Mouse (Mus musculus): ENCODE measurements around the gene Gm20388. TPM values are rescaled to one million over a fixed set of nuclear protein-coding genes. Genes with fewer than 3 reads are reported as not detected.
"Not testable (repeated sequence)": the region's sequence is repeated elsewhere in the genome, so short reads cannot be mapped to it uniquely, and the experiment has no call there.

The Gm20388 gene
- total RNA-seq, 2 experiments from 2014 or later: 6.8 to 7.8 TPM

- intact Hi-C loops (cut with DNase I): no loop called here
- DNase-seq: no peak
Measured at GRCm38 (mm10) chr8:121296597-121296996, 1386.0 kb downstream of the Gm20388 start.

- intact Hi-C loops (cut with DNase I): no loop called here
- DNase-seq: no peak
Measured at GRCm38 (mm10) chr8:121297299-121297698, 1386.7 kb downstream of the Gm20388 start.

- intact Hi-C loops (cut with DNase I): no loop called here
- no peak for DNase-seq
Measured at GRCm38 (mm10) chr8:121300066-121300465, 1389.4 kb downstream of the Gm20388 start.

GRCm38 (mm10) chr8:121300501-121301411 lies 1390.1 kb downstream of the Gm20388 start:
- intact Hi-C loops (cut with DNase I): no loop called here
- DNase-seq: no peak

GRCm38 (mm10) chr8:121301431-121301830 lies 1390.8 kb downstream of the Gm20388 start:
- intact Hi-C loops (cut with DNase I): no loop called here
- no peak for DNase-seq

- DNase-seq: no peak
- intact Hi-C loops (cut with DNase I): no loop called here
Measured at GRCm38 (mm10) chr8:121301978-121302649, 1391.5 kb downstream of the Gm20388 start.

- intact Hi-C loops (cut with DNase I): no loop called here
- DNase-seq: no peak
Measured at GRCm38 (mm10) chr8:121307723-121308122, 1397.1 kb downstream of the Gm20388 start.

- no peak for DNase-seq
- intact Hi-C loops (cut with DNase I): no loop called here
Measured at GRCm38 (mm10) chr8:121310976-121311819, 1400.6 kb downstream of the Gm20388 start.

GRCm38 (mm10) chr8:121313458-121313857 lies 1402.8 kb downstream of the Gm20388 start:
- intact Hi-C loops (cut with DNase I): no loop called here
- DNase-seq: no peak

- intact Hi-C loops (cut with DNase I): no loop called here
Measured at GRCm38 (mm10) chr8:121314036-121314435, 1403.4 kb downstream of the Gm20388 start.

GRCm38 (mm10) chr8:121315569-121315968 lies 1404.9 kb downstream of the Gm20388 start:
- intact Hi-C loops (cut with DNase I): no loop called here
- no peak for DNase-seq

More at GRCm38 (mm10) chr8:121314036-121314435, 1403.4 kb downstream of the Gm20388 start:
- DNase-seq: no peak

- DNase-seq: no peak
- intact Hi-C loops (cut with DNase I): no loop called here
Measured at GRCm38 (mm10) chr8:121316009-121316408, 1405.4 kb downstream of the Gm20388 start.

- DNase-seq; intact Hi-C loops (cut with DNase I): not testable (repeated sequence)
Measured at GRCm38 (mm10) chr8:121318756-121319155, 1408.1 kb downstream of the Gm20388 start.

GRCm38 (mm10) chr8:121319491-121319890 lies 1408.8 kb downstream of the Gm20388 start:
- DNase-seq: no peak
- intact Hi-C loops (cut with DNase I): no loop called here

GRCm38 (mm10) chr8:121326164-121326910 lies 1415.7 kb downstream of the Gm20388 start:
- DNase-seq: no peak
- intact Hi-C loops (cut with DNase I): no loop called here

- no peak for DNase-seq
- intact Hi-C loops (cut with DNase I): no loop called here
Measured at GRCm38 (mm10) chr8:121332436-121332835, 1421.8 kb downstream of the Gm20388 start.

GRCm38 (mm10) chr8:121334495-121335424 lies 1424.1 kb downstream of the Gm20388 start:
- intact Hi-C loops (cut with DNase I): no loop called here
- DNase-seq: no peak

- DNase-seq: no peak
- intact Hi-C loops (cut with DNase I): no loop called here
Measured at GRCm38 (mm10) chr8:121335684-121336083, 1425.0 kb downstream of the Gm20388 start.

GRCm38 (mm10) chr8:121342931-121343330 lies 1432.3 kb downstream of the Gm20388 start:
- intact Hi-C loops (cut with DNase I): no loop called here
- DNase-seq: no peak
